Mouse (Mus musculus) ES-E14 (cell line): Measurements from ENCODE around the gene Zkscan4. TPM values are rescaled to one million over a fixed set of nuclear protein-coding genes. Genes with fewer than 3 reads are reported as not detected.

Source experiments
- DNase-seq: peaks from one replicate; pipeline ENCODE4 v3.0.0-alpha.2; 2013; ENCODE audit warnings: low read depth, low spot score
- H3K27ac ChIP-seq: 2 replicates; pipeline ENCODE4 v1.5.1; 2012; ENCODE audit warnings: low read depth, mild to moderate bottlenecking, low read length, moderate library complexity, mixed read lengths; ENCODE audit not compliant: poor library complexity, insufficient read depth, severe bottlenecking
- H3K36me3 ChIP-seq: 2 replicates; pipeline ENCODE4 v1.6.1; 2012; ENCODE audit warnings: mild to moderate bottlenecking, low read length, moderate library complexity, mixed read lengths; ENCODE audit not compliant: control insufficient read depth, poor library complexity, insufficient read depth, severe bottlenecking
- H3K4me1 ChIP-seq, 2 experiments: fragments of 150-350 bp in 1 of 2; sonication (generic) in 1 of 2; 2 replicates each; pipeline ENCODE4 v1.6.1; 2012; ENCODE audit warnings: low read length in 2 of 2, mild to moderate bottlenecking in 1 of 2, mixed read lengths in 1 of 2; ENCODE audit not compliant: control insufficient read depth in 2 of 2, insufficient read depth in 2 of 2, poor library complexity in 1 of 2
- H3K4me3 ChIP-seq, 2 experiments: fragments of 150-350 bp in 1 of 2; sonication (generic) in 1 of 2; 2 replicates each; pipeline ENCODE4 v1.5.1; 2012; ENCODE audit warnings: low read length in 2 of 2, low read depth in 1 of 2, mild to moderate bottlenecking in 1 of 2, mixed read lengths in 1 of 2; ENCODE audit not compliant: insufficient read depth in 1 of 2, poor library complexity in 1 of 2, severe bottlenecking in 1 of 2
- H3K9ac ChIP-seq: 2 replicates; pipeline ENCODE4 v1.6.1; 2012; ENCODE audit warnings: low read depth, mild to moderate bottlenecking, low read length, mixed read lengths; ENCODE audit not compliant: poor library complexity, insufficient read depth, severe bottlenecking
- H3K9me3 ChIP-seq: fragments of 150-350 bp; sonication (generic); 2 replicates; pipeline ENCODE4 v1.6.1; 2012; ENCODE audit warnings: low read depth, mild to moderate bottlenecking, low read length; ENCODE audit not compliant: control insufficient read depth, insufficient read depth
- CHD2 ChIP-seq: IDR thresholded peaks from 2 replicates; pipeline ENCODE4 v1.6.1; 2014; ENCODE audit warnings: mild to moderate bottlenecking, low read depth, low read length, inconsistent platforms
- HCFC1 ChIP-seq: IDR thresholded peaks from 2 replicates; pipeline ENCODE4 v1.6.1; 2012; ENCODE audit warnings: low read length, inconsistent platforms, borderline replicate concordance; ENCODE audit not compliant: insufficient read depth
- MAFK ChIP-seq: IDR thresholded peaks from 2 replicates; pipeline ENCODE4 v1.6.1; 2014; ENCODE audit warnings: mild to moderate bottlenecking, low read depth, low read length, inconsistent platforms; ENCODE audit not compliant: insufficient read depth
- ZC3H11A ChIP-seq: IDR thresholded peaks from 2 replicates; pipeline ENCODE4 v1.6.1; 2012; ENCODE audit warnings: low read depth, mild to moderate bottlenecking, inconsistent platforms, low read length, borderline replicate concordance
- ZNF384 ChIP-seq: IDR thresholded peaks from 2 replicates; pipeline ENCODE4 v1.6.1; 2012; ENCODE audit warnings: low read depth, low read length, inconsistent platforms
- in situ Hi-C, 2 experiments: fragments of 600-800 bp; cut with MboI; formaldehyde crosslinking; loops; one replicate each; pipeline ENCODE4 v1.15.1; 2025; ENCODE audit warnings: low sequenced_read_pairs in 2 of 2, inconsistent platforms in 1 of 2; ENCODE audit not compliant: unreplicated experiment in 2 of 2
- total RNA-seq: library from RNA; depleted of rRNA; stranded (reverse); fragments of 300-350 nt; gene quantifications from 2 replicates; pipeline ENCODE4 v1.2.3, GENCODE M21; 2012; rRNA removed

The Zkscan4 gene
- total RNA-seq, 1 experiment = 0.31 TPM

- no peak overlapping the region for H3K9ac ChIP-seq
- H3K4me3 ChIP-seq = no peak overlapping the region
- DNase-seq = no peak
- H3K27ac ChIP-seq = no peak overlapping the region
- H3K4me1 ChIP-seq = peaks cover 0 to 2% of the 10 kb centered on the region in 2 experiments; a peak in 1 of 4 replicates
- no peaks in the 10 kb centered on the region for H3K36me3 ChIP-seq
- TF ChIP-seq ZC3H11A = no peak
- no peaks in the 10 kb centered on the region for H3K9me3 ChIP-seq
- in situ Hi-C loops = no loop called here
Observed at GRCm38 (mm10) chr13:21502296-21502695, 23.6 kb downstream of the Zkscan4 start.

GRCm38 (mm10) chr13:21506221-21506649 is 27.5 kb downstream of the Zkscan4 start:
- H3K4me3 ChIP-seq = peak overlapping the region; percentile 77 to 92
- no peak overlapping the region for H3K27ac ChIP-seq
- H3K36me3 ChIP-seq = no peaks in the 10 kb centered on the region
- TF ChIP-seq HCFC1 = peak; percentile 69
- no peak for TF ChIP-seq ZNF384
- no peak for TF ChIP-seq CHD2
- DNase-seq = peak; percentile 81
- H3K9me3 ChIP-seq = no peaks in the 10 kb centered on the region
- H3K4me1 ChIP-seq = peaks cover 0 to 2% of the 10 kb centered on the region in 2 experiments; a peak in 1 of 4 replicates
- H3K9ac ChIP-seq = peak overlapping the region; percentile 97
- in situ Hi-C loops = no loop called here

GRCm38 (mm10) chr13:21530136-21530535 is 51.4 kb downstream of the Zkscan4 start:
- Histone ChIP-seq H3K27ac (no peak overlapping the region), H3K36me3 (0 out of 2 replicates have a peak, but pooled peaks cover 5% of the 10 kb centered on the region), H3K4me1 (0 out of 4 replicates have a peak, but pooled peaks cover 0 to 2% of the 10 kb centered on the region in 2 experiments), H3K9me3 (no peaks in the 10 kb centered on the region), H3K4me3 (peak overlapping the region; percentile 45 to 85), H3K9ac (peak overlapping the region; percentile 38; the same call in 1 of the 2 replicates)
- no peak for TF ChIP-seq ZC3H11A
- TF ChIP-seq ZNF384 = no peak
- TF ChIP-seq CHD2 = no peak
- TF ChIP-seq HCFC1 = no peak
- TF ChIP-seq MAFK = no peak
- DNase-seq = no peak
- in situ Hi-C loops = no loop called here

GRCm38 (mm10) chr13:21530781-21531201 is 52.1 kb downstream of the Zkscan4 start, which contains the start of gene Zkscan8:
TSS of gene Zkscan8 (minus strand) at chr13:21531120.
- Histone ChIP-seq H3K9ac (peak within 1 kb of the TSS; percentile 100), H3K9me3 (no peaks in the 10 kb centered on the region), H3K27ac (peak within 1 kb of the TSS; percentile 75), H3K36me3 (0 out of 2 replicates have a peak, but pooled peaks cover 5% of the 10 kb centered on the region), H3K4me3 (peak within 1 kb of the TSS; percentile 85 to 100), H3K4me1 (0 out of 4 replicates have a peak, but pooled peaks cover 0 to 2% of the 10 kb centered on the region in 2 experiments)
- TF ChIP-seq ZC3H11A (no peak), ZNF384 (no peak), CHD2 (no peak), HCFC1 (peak; percentile 76; the same call in 1 of the 2 replicates)
- DNase-seq = peak; percentile 81
- in situ Hi-C loops = no loop called here

Other genes starting within 250 kb of the Zkscan4 start
- gene Gpx5, start 186.2 kb upstream of the Zkscan4 start, total RNA-seq = not detected in 2 replicates
- gene Gpx6, start 166.8 kb upstream of the Zkscan4 start, total RNA-seq = 2.1 and 2.2 TPM in 2 replicates
- not detected in 2 replicates for gene Olfr1367, start 132.0 kb upstream of the Zkscan4 start, total RNA-seq
- gene Zscan12, start 116.1 kb upstream of the Zkscan4 start, total RNA-seq = 7.1 and 10.4 TPM in 2 replicates
- 20.4 and 21.7 TPM in 2 replicates for gene Zkscan3, start 76.2 kb upstream of the Zkscan4 start, total RNA-seq
- 1.2 and 1.5 TPM in 2 replicates for gene Pgbd1, start 37.8 kb upstream of the Zkscan4 start, total RNA-seq
- gene Zscan26, start 25.2 kb upstream of the Zkscan4 start, total RNA-seq = 22.9 and 25.8 TPM in 2 replicates
- 0.58 and 0.98 TPM in 2 replicates for gene Nkapl, start 10.4 kb upstream of the Zkscan4 start, total RNA-seq
- gene Gm10065, start 534 bp downstream of the Zkscan4 start, total RNA-seq = not detected in 2 replicates
- 0.11 and 0.31 TPM in 2 replicates for gene AK157302, start 16.3 kb downstream of the Zkscan4 start, total RNA-seq
- gene Gm11273, start 22.5 kb downstream of the Zkscan4 start, total RNA-seq = 23.4 and 35.7 TPM in 2 replicates
- 9.2 and 16.1 TPM in 2 replicates for gene Zkscan8, start 52.2 kb downstream of the Zkscan4 start, total RNA-seq
- gene Olfr1366, start 63.9 kb downstream of the Zkscan4 start, total RNA-seq = not detected in 2 replicates
- gene Olfr1535, start 81.0 kb downstream of the Zkscan4 start, total RNA-seq = not detected in 2 replicates
- not detected in 2 replicates for gene Olfr1364, start 102.9 kb downstream of the Zkscan4 start, total RNA-seq
- gene Olfr1362, start 135.1 kb downstream of the Zkscan4 start, total RNA-seq = not detected in 2 replicates
- 0.13 TPM in 1 of 2 replicates, not detected in the other for gene Olfr11, start 163.6 kb downstream of the Zkscan4 start, total RNA-seq
- not detected in 2 replicates for gene Olfr1361, start 184.5 kb downstream of the Zkscan4 start, total RNA-seq
- not detected in 2 replicates for gene Olfr1360, start 198.5 kb downstream of the Zkscan4 start, total RNA-seq
- not detected in 2 replicates for gene Olfr1359, start 219.2 kb downstream of the Zkscan4 start, total RNA-seq
- 1,275 and 1,694 TPM in 2 replicates for gene Hist1h2bl, start 237.2 kb downstream of the Zkscan4 start, total RNA-seq
- gene Hist1h2ai, start 237.5 kb downstream of the Zkscan4 start, total RNA-seq = 1,685 and 2,304 TPM in 2 replicates
- 2,227 and 2,394 TPM in 2 replicates for gene Hist1h3h, start 238.8 kb downstream of the Zkscan4 start, total RNA-seq
- gene Hist1h2bm, start 243.1 kb downstream of the Zkscan4 start, total RNA-seq = 468 and 757 TPM in 2 replicates